Mouse (Mus musculus): ENCODE results near the gene Echdc3. TPM values are rescaled to one million over a fixed set of nuclear protein-coding genes. Genes with fewer than 3 reads are reported as not detected.

Echdc3 gene
- polyA plus RNA-seq, 1 experiment from 2014 or later: 9.7 TPM

DNA sequence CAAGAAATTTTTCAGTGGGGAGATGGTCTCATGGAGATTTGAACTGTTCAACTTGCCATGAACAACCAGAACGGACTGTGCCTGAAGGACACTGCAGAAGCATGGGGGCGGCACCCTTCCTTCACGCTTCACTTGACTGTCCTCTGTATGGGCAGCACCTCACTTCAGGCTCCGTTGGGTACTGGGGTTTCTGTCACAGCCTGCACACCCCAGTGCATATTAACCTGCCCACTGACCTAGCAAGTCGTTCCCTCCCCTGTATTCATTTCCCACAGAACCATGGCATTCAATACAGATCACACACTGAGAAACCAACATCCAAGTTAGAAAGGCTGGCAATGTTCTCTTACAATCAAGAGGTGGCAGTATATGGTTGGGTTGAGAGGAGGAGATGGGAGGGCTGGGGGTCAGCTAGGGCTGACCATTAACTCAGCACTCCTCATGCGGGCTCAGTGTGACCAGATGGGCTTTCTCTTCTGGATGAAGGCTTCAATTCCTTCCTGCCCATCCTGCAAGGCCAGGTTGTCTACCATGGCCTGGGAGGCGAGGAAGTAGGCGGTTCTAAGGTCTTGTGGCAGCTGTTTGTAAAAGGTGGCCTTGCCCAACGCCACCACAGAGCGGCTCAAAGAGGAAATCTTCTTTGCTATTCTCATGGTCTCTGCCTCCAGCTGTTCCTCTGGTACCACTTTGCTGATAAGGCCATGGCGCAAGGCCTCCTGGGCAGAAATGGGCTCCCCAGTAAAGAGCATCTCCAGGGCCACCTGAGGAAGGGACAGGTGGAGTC lies 23.8 kb downstream of the Echdc3 start:
- H3K4me1 ChIP-seq: peaks cover 10% of the 10 kb centered on the region
- no peaks in the 10 kb centered on the region for H3K36me3 ChIP-seq
- H3K9me3 ChIP-seq: peaks cover 6% of the 10 kb centered on the region; the same call in 1 of the 2 replicates
- no peak for ATAC-seq (ENCODE audit: borderline replicate concordance, extremely low read depth, low FRiP score, low TSS enrichment)
- H3K9ac ChIP-seq: no peak overlapping the region
- 74% methylated on average over 11 of the region's 11 CpGs for WGBS
- H3K27me3 ChIP-seq: 0 out of 2 replicates have a peak, but pooled peaks cover 4% of the 10 kb centered on the region
- no peak overlapping the region for H3K27ac ChIP-seq
- no peak overlapping the region for H3K4me2 ChIP-seq
- no peak overlapping the region for H3K4me3 ChIP-seq

DNA sequence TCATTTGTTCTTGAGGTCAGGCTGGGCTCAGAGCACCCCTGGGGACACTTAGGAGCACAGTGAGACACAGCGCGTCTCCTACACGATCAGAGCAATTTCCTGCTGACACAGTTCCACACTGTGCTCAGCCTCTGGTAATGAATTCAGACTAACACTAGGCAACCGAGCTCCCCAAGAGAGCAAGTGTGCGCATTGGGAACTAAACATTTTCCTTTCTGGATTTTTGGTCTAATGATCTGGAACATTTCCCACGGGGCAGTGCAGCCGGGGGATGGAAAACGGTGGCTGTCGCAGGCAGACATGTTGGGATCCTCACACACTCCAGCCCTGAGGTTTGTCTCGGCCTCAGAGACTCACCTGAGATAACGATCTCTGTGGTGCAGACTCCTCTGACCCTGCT lies 25.4 kb downstream of the Echdc3 start:
- Histone ChIP-seq H3K9ac (no peak overlapping the region), H3K36me3 (no peaks in the 10 kb centered on the region), H3K27ac (no peak overlapping the region), H3K9me3 (peaks cover 6% of the 10 kb centered on the region; the same call in 1 of the 2 replicates), H3K27me3 (0 out of 2 replicates have a peak, but pooled peaks cover 4% of the 10 kb centered on the region), H3K4me3 (no peak overlapping the region), H3K4me2 (no peak overlapping the region), H3K4me1 (no peaks in the 10 kb centered on the region)
- WGBS: 70% methylated on average over 11 of the region's 11 CpGs
- no peak for ATAC-seq (ENCODE audit: borderline replicate concordance, extremely low read depth, low FRiP score, low TSS enrichment)

DNA sequence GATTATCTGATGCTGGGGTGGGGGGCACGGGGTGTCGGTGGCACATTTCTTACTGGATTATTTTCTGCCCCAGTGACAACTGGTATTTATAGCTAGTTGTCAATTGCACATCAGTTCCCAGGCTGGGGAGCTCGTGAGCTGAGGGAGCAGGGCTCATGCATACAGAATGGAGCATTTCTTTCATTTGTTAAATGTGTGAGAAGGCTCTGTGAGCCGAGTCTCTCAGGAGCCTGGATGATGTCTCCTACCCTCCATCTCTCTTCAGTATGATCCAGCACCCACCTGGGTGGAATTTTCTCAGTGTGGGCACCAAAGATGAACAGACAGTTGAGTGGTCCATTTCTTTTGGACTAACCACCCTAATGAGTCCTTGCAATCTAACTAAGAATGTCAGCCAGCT lies 25.9 kb downstream of the Echdc3 start:
- Histone ChIP-seq H3K4me3 (no peak overlapping the region), H3K36me3 (no peaks in the 10 kb centered on the region), H3K27me3 (0 out of 2 replicates have a peak, but pooled peaks cover 2% of the 10 kb centered on the region), H3K4me1 (no peaks in the 10 kb centered on the region), H3K9me3 (peaks cover 6% of the 10 kb centered on the region; the same call in 1 of the 2 replicates), H3K9ac (no peak overlapping the region), H3K27ac (no peak overlapping the region), H3K4me2 (no peak overlapping the region)
- no peak for ATAC-seq (ENCODE audit: borderline replicate concordance, extremely low read depth, low FRiP score, low TSS enrichment)
- WGBS: 43% methylated on average over 4 of the region's 4 CpGs

- Histone ChIP-seq H3K27me3 (no peaks in the 10 kb centered on the region), H3K4me3 (no peak overlapping the region), H3K9ac (no peak overlapping the region), H3K4me1 (no peaks in the 10 kb centered on the region), H3K4me2 (no peak overlapping the region), H3K36me3 (no peaks in the 10 kb centered on the region), H3K9me3 (peaks cover 4% of the 10 kb centered on the region; the same call in 1 of the 2 replicates), H3K27ac (no peak overlapping the region)
- 61% methylated on average over 1 of the region's 1 CpGs for WGBS
- no peak for ATAC-seq (ENCODE audit: borderline replicate concordance, extremely low read depth, low FRiP score, low TSS enrichment)
Measured at GRCm38 (mm10) chr2:6179749-6180117, 33.1 kb downstream of the Echdc3 start.

- Histone ChIP-seq H3K9me3 (no peaks in the 10 kb centered on the region), H3K4me2 (no peak overlapping the region), H3K9ac (no peak overlapping the region), H3K36me3 (no peaks in the 10 kb centered on the region), H3K4me3 (no peak overlapping the region), H3K4me1 (no peaks in the 10 kb centered on the region), H3K27me3 (no peaks in the 10 kb centered on the region), H3K27ac (no peak overlapping the region)
- WGBS: 67% methylated on average over 16 of the region's 16 CpGs
- no peak for ATAC-seq (ENCODE audit: borderline replicate concordance, extremely low read depth, low FRiP score, low TSS enrichment)
Measured at GRCm38 (mm10) chr2:6178901-6179748, 33.7 kb downstream of the Echdc3 start.

GRCm38 (mm10) chr2:6173013-6173412 lies 39.8 kb downstream of the Echdc3 start:
- no peak overlapping the region for H3K9ac ChIP-seq
- H3K4me2 ChIP-seq: no peak overlapping the region
- no peak for ATAC-seq (ENCODE audit: borderline replicate concordance, extremely low read depth, low FRiP score, low TSS enrichment)
- H3K4me1 ChIP-seq: no peaks in the 10 kb centered on the region
- H3K36me3 ChIP-seq: no peaks in the 10 kb centered on the region
- no peaks in the 10 kb centered on the region for H3K9me3 ChIP-seq
- WGBS: 64% methylated on average over 3 of the region's 3 CpGs
- H3K4me3 ChIP-seq: no peak overlapping the region
- no peak overlapping the region for H3K27ac ChIP-seq
- H3K27me3 ChIP-seq: no peaks in the 10 kb centered on the region

DNA sequence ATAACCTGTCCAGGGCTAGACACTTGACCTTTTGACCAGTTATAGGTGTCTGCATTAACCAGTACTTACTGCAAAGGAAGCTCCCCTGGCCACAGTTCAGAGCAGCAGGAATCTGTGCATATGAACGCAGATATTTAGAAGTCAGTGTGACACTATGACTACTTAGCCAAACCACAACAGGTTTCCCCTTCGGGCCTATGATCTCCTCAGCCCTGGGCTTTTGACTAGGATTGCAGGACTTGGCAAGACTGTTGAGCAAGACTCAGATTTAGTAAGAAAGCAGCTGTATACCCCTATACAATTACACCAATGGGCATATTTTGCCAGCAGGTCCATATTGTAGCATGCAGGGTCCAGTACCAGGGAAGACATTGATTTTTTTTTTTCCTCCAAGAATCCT lies 44.3 kb downstream of the Echdc3 start:
- Histone ChIP-seq H3K4me1 (peaks cover 16% of the 10 kb centered on the region), H3K36me3 (no peaks in the 10 kb centered on the region)
- 65% methylated on average over 2 of the region's 2 CpGs for WGBS

DNA sequence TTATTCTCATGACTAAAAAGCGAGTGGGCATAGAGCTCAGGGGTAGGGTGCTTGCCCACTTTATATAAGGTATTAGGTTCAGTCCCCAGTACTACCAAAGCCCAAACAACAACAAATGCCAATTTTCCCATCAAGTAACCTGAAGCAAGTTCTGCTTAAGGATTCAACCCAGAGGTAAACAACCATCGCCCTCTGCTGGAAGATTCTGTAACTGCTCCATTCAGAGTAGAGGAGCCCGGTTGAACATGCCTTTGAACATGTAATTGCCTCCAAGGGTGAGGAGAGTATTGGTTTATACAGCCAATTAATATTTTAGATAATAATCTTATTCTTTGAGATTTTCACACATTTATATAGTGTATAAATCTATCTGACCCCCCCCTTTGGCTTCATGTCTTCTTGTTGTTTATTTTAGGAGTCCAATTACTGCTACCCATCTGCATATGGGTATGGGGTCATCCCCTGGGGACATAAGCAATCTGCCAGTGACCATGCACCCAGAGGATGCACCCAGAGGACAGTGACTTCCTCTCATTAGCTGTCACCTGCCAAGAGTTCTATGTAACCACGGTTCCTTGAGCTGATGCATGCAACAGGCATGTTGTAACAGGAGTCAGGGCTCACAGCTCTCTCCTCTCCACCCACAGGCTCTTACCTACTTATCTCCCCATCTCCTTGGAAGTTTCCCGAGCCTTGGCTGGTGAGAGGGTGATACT lies 44.8 kb downstream of the Echdc3 start:
- Histone ChIP-seq H3K27ac (no peak overlapping the region), H3K9ac (no peak overlapping the region), H3K4me1 (peaks cover 20% of the 10 kb centered on the region), H3K27me3 (no peaks in the 10 kb centered on the region), H3K4me3 (no peak overlapping the region), H3K9me3 (no peaks in the 10 kb centered on the region), H3K4me2 (no peak overlapping the region), H3K36me3 (no peaks in the 10 kb centered on the region)
- WGBS: 17% methylated on average over 5 of the region's 5 CpGs
- ATAC-seq (ENCODE audit: borderline replicate concordance, extremely low read depth, low FRiP score, low TSS enrichment): no peak

More for the DNA sequence above, 44.3 kb downstream of the Echdc3 start:
- H3K9me3 ChIP-seq: no peaks in the 10 kb centered on the region
- H3K4me3 ChIP-seq: no peak overlapping the region
- H3K27ac ChIP-seq: no peak overlapping the region
- no peak overlapping the region for H3K9ac ChIP-seq
- no peak overlapping the region for H3K4me2 ChIP-seq
- ATAC-seq (ENCODE audit: borderline replicate concordance, extremely low read depth, low FRiP score, low TSS enrichment): no peak
- no peaks in the 10 kb centered on the region for H3K27me3 ChIP-seq

- H3K4me3 ChIP-seq: no peak overlapping the region
- H3K27ac ChIP-seq: no peak overlapping the region
- H3K4me1 ChIP-seq: peaks cover 29% of the 10 kb centered on the region
- H3K9ac ChIP-seq: no peak overlapping the region
- H3K36me3 ChIP-seq: no peaks in the 10 kb centered on the region
- no peak for ATAC-seq (ENCODE audit: borderline replicate concordance, extremely low read depth, low FRiP score, low TSS enrichment)
- no peaks in the 10 kb centered on the region for H3K27me3 ChIP-seq
- H3K9me3 ChIP-seq: no peaks in the 10 kb centered on the region
- WGBS: 36% methylated on average over 6 of the region's 6 CpGs
- H3K4me2 ChIP-seq: no peak overlapping the region
Measured at GRCm38 (mm10) chr2:6165771-6166170, 47.1 kb downstream of the Echdc3 start.

DNA sequence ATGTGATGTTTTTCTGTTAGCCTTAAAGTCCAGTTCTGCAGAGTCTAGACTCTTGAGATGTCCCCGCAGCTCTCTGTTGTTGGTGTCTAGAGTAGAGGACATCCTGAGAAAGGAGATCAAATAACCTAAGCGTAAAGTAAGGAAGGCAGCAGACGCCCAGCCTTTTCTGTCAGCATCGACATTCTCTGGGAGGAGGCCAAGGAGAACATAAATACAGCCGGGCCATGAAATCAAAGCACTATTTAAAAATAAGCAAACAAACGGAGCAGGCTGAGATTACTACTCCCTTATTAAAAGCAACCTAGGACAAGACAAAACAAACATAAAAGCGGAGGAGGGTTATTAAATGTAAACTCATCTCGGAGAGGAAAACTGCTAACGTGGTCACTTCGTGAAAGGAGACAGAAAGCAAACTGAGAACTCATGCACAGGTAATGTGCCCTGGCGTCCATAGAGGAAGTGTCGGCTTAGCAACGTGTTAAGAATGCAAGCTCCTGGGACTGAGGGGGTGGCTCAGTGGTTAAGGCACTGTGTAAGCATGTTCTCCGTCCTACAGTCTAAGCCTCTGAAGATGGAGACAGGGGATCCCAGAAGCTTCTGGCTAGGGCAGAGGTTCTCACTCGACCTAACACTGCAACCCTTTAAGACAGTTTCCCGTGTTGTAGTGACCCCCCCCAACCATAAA lies 48.1 kb downstream of the Echdc3 start:
- Histone ChIP-seq H3K4me2 (peak overlapping the region; percentile 36), H3K36me3 (no peaks in the 10 kb centered on the region), H3K27me3 (no peaks in the 10 kb centered on the region), H3K9me3 (no peaks in the 10 kb centered on the region), H3K4me3 (no peak overlapping the region), H3K27ac (peak overlapping the region; percentile 8; the same call in 1 of the 2 replicates), H3K9ac (no peak overlapping the region), H3K4me1 (peaks cover 39% of the 10 kb centered on the region)
- WGBS: 22% methylated on average over 16 of the region's 16 CpGs
- ATAC-seq (ENCODE audit: borderline replicate concordance, extremely low read depth, low FRiP score, low TSS enrichment): no peak

DNA sequence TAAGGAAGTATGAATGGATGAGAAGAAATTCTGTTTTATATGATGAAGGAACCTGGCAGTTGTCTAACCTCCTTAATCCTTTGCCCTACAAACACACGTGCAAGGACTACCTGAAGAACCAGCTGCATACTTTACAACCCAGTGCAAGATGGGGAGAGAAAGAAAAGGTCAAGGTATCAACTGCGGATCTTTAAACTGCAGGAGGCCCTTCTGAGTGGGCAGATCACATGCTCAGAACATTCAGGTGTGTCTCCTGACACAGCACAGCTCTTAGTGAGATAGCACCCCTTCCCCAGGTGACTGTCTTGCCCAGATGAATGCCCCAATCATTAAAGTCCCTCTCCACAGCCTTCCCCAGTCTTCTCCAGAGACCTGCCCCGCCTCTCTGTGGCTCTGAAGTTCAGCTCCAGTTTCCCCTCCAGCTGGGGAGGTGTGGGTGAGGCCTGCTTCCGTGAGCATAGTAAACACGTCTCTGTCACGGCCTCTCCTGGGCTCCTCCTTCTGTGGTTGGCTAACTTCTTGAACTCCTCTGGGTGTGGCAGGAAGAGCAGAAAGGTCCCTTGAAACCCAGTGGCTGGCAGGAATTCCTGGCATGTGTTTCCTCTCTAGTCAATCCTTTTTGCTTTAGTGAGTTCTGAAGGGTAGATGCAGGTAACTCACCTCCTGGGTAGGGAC lies 50.3 kb downstream of the Echdc3 start:
- H3K4me2 ChIP-seq: no peak overlapping the region
- H3K27ac ChIP-seq: peak overlapping the region; percentile 48
- peaks cover 43% of the 10 kb centered on the region for H3K4me1 ChIP-seq
- ATAC-seq (ENCODE audit: borderline replicate concordance, extremely low read depth, low FRiP score, low TSS enrichment): peak; percentile 63; the same call in 1 of the 2 replicates
- no peaks in the 10 kb centered on the region for H3K27me3 ChIP-seq
- H3K9me3 ChIP-seq: no peaks in the 10 kb centered on the region
- no peak overlapping the region for H3K9ac ChIP-seq
- H3K36me3 ChIP-seq: no peaks in the 10 kb centered on the region
- WGBS: 25% methylated on average over 6 of the region's 6 CpGs
- H3K4me3 ChIP-seq: no peak overlapping the region
